Mouse (Mus musculus) forelimb bud, embryonic 11.5 days (tissue): ENCODE data around the gene Osbpl6.

Experiments used
- DNase-seq: peaks from one replicate; pipeline ENCODE4 v3.0.0-alpha.2; 2012; ENCODE audit warnings: low read depth, low spot score

Gene Osbpl6

DNA sequence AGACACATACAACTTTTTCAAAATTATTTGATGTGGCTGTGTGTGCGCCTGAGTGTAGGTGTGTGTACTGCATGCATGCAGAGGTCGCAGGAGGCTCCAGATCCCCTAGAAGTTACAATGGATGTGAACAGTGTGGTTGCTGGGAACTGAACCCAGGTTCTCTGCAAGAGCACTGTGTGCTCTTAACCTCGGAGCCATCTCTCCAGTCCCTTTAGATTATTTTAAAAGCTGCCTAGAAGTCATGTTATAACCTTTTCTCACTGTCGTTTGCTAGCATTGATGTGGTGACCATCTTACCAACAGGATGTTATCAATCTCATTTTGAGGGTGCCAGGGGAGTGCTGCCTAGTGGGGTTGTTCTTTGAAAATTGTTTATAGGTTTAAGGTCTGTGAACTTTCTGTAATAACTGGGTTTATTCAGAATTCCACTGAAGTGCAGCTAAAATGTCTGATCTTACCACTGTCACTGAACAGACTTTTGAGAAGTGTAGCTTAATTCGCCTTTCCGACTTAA lies 15.2 kb downstream of the Osbpl6 start:
- no peak for DNase-seq

DNA sequence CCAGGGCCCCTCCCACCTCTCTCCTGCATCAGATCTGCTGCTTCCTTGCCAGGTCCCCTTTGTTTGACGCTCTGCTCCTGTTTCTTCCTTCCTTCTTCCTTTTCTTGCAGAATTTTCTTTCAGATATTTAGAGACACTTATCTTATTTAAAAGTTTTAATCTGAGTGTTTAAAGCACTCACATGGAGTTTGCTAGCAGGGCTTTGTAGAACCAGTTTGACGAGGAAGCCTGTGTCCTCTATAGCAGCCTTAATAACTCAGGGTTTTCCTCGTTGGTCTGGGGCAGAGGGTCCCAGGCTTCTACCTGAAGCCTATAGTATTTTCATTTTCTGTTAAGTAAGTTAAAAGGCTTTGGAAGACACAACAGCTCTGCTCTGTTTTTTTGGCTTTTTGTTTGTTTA lies 20.5 kb downstream of the Osbpl6 start:
- no peak for DNase-seq

DNA sequence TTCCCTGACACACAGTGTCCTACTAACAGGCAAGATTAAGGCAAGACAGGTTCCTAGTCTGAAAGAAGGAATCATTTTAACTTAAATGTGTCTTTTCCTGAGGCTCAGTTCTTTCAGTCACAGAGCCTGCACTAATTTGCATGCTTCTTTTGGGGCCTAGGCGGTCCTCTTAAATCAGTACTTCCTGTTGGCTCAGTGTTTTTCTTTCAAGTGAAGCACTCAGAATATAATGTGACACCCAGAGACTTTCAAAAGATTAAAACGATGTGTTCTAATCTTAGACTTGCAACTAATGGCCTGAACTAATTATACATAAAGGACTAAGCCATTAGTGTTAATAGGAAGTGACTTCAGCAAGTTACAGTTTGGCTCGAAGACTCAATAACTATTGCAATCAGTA lies 23.0 kb downstream of the Osbpl6 start:
- no peak for DNase-seq

DNA sequence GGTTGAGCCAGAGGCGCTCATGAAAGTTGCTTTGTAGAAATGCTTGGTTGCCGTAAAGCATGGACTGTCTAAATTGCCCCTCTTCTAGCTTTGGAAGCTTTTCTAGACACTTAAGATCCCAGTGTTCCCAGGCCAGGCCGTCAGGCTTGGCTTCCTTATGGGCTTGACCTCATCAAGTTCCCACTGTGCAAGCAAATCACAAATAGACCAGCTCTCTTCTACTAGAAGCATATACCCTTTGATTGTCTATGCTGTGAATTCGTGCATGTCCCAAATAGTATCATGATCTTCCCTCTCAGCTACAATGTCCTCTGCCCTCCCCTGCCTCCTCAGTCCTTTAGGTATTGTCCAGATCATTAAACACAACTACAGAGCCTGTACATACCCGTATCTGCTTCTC lies 23.5 kb downstream of the Osbpl6 start:
- DNase-seq = no peak

DNA sequence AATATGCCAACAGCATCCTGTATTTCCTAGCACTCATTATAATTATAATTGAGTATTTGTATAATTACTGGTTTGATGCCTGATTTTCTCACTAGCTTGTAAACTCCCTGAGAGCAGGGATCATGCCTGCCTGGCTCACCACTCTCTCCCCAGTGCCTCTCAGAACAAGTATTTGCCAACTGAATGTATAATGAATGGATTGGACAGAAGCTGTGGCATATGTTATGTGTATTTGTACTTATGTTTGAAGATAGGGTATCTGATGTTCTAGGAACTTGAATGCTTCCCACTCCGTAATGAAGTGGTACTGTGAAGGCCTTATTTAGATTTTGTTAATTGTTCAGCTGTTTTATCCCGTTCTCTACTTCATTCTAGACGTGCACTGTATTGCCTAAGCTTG lies 24.2 kb downstream of the Osbpl6 start:
- DNase-seq = no peak

DNA sequence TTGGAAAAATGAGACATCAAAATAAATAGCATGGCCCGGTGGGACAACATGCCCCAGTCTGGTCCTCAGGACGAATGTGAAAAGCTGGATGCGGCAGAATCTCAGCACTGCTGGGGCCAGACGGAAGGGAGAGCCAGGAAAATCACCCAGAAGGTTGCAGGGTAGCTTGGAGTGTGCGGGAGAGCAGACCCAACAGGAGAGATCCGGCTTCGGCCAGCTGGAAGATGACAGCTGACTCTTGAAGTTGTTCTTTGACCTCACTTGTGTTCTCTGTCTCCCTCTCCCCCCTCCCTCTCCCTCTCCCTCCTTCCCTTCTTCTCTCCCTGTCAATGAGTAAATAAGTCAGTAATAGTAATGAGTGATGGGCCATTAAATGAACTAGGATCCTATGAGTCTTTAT lies 27.9 kb downstream of the Osbpl6 start:
- DNase-seq = no peak

DNA sequence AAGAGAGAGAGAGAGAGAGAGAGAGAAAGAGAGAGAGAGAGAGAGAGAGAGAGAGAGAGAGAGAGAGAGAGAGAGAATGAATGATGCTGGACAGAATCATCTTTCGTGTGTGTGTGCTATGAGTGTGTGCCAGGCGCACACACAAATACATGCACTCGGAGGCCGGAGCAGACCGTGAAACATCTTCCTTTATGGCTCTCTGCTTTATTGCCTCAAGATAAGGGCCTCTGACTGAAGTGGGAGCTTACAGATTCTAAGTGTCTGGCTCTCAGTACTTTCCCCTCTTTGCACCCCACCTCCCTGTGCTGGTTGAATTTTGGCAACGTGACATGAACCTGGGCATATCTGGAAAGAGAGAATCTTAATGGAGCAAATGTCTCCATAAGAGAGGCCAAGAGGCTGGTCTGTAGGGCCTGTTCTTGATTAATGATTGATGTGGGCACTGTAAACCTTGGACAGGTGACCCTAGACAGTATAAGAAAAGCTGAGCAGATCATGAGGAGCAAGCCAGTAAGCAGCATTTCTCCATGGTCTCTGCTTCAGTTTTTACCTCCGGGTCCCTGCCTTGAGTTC lies 29.4 kb downstream of the Osbpl6 start:
- no peak for DNase-seq

DNA sequence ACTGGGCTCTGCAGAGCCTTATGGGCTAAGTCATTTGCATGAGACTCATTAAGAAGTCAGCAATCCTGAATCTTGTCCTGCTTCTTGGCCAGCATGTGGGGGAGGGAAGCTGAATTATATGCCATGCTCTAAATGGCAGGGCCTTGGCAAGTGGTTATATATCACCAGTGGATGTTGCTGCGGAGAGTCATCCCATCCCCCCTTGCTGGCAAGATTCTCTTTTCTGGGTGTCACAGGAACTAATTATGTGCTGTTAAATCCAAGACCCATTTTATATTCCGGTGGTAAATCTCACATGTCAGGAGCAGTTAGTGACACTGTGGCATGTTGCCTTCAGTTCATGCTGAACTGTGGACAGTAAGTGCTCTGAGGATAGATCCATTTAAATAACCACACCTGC lies 31.1 kb downstream of the Osbpl6 start:
- DNase-seq = no peak

DNA sequence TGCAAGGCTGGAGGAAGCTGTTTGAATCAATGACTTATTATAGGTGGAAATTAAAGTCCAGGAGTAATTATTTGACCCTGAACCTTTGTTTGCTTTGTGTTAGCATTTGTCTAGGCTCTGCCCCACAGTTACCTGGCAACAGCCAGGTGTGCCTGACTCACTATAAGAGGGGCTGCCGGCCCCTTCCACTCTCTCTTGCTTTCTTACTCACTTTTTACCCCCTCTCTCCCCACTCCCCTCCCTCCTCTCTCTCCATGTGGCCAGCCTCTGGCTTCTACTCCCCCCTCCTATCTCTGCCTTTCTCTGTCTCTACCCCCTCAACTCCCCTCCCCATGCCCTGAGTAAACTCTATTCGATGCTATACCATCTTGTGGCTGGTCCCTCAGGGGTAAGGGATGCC lies 33.2 kb downstream of the Osbpl6 start:
- no peak for DNase-seq

DNA sequence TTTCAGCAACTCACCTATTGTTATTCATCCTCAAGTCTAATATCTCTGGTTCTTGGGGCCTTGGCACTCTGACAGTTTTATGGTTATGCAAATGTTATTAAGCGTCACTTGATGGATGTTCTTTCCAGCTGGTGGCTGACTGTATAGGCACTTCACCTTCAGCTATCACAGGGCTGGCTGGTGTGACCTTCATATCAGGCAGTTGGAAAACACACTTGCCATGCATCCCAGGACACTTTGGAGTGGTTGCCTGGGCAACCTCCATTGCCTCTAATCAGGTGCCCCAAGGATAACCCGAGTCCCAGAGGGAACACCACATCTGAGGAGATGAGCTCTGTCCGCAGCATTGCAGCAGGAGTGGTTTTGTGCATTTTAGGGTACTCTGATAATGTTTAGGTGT lies 35.8 kb downstream of the Osbpl6 start:
- no peak for DNase-seq

DNA sequence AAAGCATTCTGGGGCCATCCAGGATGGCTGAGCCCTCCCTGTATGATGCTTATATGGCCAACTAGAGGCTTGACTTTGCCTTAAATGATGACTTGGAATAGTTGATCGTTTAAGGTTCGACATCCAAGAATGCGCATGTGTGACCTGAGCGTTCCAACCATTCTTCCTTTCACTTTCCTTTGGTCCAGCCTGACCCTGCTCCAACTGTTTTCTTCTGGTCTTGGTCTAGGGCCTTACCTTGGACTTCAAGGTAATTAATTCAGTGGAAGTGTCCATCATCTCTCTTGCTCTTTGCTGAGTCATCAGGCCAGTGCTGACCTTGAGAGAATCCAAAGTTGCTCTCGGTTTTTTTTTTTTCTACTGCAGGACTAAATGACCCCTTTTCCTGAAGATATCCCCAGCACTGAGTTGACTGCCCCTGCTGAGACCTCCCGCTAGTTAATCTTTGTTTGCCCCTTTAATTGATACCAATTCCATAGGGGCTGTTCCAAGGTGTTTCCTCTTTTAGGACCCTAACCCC lies 43.6 kb downstream of the Osbpl6 start:
- DNase-seq = no peak

DNA sequence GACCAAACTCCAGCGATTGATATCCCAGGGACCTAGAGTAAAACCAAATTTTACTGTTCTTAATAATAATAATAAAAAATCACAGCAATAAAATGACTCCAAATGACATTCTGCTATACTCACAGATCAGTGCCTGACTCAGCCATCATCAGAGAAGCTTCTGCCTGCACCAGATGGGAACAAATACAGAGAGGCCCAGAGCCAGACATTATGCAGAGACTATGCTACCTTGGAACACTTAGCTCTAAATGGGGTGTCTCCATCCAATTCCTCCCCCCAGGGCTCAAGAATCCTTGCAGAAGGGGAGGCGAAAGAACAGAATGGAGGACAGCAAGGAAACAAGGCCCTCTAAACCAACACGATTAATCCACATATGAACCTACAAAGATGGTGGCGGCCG lies 60.4 kb downstream of the Osbpl6 start:
- DNase-seq = no peak

DNA sequence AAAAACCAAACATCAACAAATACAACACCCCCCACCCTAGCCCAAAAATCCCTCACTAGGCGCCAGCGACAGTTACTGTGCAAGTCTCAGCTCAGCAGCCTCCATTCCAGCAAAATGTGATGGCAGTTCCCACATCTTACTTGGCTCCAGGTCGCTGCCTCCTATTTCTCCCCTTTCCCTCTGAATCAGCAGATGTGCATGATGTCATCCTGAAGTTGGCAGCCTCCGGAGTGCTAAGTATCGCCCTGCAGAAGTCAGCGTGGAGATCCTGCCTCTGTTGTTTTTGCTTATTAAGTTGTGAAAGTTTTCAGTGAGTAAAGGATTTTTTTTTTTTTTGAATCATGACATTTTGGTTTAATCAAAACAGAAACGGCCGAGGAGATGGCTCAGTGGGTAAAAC lies 61.9 kb downstream of the Osbpl6 start:
- no peak for DNase-seq

DNA sequence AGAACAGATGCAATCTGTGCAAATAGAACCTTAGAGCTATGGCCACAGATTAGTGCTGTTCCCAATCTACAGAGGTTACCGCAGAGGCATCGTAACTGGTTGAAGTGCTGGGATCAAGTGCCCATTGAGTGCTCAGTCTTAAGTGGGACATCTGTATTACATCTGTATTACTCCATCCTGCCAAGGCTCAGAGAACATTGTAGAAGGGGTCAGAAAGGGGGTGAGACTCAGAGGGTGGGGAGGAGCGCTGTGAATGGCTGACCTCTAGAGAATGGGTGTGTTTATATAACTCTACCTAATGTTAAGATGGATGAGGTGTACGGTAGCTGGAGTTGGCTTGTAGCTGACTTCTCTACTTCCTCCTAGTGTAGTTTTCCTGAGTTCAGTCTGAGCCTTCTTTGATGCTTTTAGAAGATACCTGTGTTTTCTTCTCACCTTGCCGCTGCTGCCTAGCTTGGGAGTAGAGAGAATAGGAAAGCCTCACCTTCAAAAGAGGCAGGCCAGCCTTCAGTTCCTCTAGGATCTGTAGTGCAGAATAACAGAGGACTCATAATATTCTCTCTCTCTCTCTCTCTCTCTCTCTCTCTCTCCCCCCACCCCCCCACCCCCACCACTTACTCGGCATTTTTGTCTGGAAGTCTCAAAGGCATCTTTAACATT lies 62.9 kb downstream of the Osbpl6 start:
- DNase-seq = no peak

DNA sequence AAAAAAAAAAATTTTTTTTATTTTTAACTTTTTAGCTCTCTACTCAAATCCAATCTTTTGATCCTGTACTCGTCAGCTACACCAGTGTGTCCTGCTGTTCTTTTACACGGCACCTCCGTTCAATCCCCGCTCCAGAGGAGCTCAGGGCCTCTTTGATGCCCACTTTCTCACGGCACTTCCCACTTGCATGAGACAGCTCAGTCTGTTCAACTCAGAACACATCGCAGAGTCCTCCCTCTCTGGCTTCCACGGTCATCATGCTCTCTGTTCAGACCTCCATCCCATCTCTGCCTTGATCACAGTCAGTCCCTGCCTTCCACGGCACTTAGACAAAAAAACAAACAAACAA lies 63.4 kb downstream of the Osbpl6 start:
- no peak for DNase-seq

DNA sequence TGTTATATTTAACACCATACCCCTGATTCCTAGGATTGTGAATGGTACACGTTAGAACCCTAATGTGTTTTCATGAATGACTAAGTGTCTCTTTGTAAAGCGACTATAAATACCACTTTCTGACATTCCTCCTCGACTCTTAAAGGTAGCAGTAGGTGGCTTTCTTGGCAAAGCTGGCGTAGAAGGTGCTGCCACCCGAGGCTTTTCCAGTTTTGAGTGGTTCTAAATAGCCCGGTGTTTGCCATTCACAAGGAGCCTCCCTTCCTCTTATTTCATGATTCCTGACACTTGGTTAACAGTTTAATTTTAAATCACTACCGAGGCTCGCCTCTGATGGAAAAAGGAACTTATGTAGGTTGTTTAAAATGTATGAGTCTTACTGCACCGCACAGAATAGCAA lies 64.1 kb downstream of the Osbpl6 start:
- DNase-seq = no peak

DNA sequence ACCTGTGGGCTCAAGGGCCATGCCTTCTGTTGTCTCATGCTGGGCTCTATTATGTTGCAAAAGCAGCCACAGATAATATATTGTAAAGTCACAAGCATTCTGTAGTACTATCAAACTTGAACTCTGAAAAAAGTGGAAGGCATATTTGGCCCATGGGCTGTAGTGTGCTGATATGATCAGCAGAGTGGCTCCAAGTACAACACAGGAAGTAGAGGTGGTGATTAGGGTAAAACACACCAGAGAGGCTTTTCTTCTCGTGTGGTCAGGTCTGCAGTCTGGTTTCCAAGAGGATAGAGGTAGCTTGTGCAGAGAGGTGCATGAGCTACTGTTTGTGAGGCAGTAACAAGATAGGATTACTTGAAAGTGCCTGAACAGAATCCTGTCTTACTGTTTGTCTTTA lies 69.5 kb downstream of the Osbpl6 start:
- no peak for DNase-seq

DNA sequence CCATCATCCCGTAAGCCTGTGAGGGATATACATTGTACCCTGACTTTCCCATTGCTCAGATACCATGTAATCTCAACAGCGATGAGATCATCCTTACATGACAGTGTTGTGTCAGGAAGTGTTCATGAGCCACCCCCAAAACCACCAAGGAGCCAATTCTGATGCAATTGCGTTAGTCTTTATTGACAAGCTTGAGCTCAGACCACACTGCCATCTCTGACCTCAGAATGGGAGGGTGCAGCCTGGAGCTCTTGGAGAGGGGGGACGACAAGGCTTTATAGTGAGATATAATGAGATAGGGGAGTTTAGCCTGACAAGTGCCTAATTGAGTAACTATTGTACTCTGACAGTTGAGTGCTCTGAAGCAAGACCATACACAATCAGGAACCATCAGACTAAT lies 82.5 kb downstream of the Osbpl6 start:
- DNase-seq = no peak

DNA sequence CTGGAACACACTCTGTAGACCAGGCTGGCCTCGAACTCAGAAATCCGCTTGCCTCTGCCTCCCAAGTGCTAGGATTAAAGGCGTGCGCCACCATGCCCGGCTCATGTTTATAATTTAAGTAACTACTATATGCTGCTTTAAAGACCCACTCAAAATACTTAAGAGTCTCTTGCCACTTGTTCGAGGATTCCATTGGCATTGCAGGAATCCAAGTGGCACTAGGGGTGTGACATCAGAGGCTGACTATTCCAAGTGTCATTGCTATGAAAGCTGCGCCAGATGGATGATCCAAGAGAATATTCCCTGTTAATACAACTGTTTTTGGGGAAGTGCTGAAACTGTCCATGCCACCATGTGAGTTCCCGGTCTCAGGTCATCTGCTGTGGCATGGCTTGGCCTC lies 83.9 kb downstream of the Osbpl6 start:
- no peak for DNase-seq

DNA sequence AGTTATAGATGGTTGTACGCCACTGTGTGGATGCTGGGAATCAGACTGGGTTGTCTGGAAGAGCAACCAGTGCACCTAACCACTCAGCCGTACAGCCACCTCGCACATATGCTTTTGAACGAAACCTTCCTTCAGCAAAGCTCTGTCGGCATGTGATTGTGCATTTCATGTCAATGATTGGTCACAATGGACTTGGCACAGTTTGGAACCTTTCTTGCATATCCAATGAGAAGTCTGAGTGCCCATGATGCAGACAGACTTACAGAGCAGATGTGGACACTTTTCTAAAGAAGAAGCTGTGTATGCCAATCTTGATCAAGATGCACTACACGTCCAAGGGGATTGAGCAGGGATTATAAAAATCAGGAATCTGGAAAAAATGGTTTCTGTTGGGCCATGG lies 85.1 kb downstream of the Osbpl6 start:
- DNase-seq = no peak

DNA sequence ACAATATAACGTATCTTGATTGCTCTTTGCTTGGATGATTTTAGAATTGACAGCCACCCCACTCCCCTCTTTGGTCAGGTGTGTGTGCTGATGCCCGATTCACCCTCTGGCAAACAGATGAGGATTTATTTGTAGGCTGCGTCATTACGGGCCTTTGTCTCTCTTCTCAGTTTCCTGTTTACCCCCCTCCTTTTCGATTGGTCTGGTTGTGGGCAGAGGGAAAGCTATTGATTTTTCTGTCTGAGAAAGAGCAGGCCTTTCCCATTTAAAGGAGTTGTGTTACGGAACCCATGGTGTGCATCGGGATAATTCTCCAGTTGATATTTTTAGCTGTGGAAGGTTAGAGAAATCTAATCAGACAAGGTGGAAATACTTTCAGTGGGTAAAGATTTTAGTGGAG lies 85.9 kb downstream of the Osbpl6 start:
- DNase-seq = no peak

DNA sequence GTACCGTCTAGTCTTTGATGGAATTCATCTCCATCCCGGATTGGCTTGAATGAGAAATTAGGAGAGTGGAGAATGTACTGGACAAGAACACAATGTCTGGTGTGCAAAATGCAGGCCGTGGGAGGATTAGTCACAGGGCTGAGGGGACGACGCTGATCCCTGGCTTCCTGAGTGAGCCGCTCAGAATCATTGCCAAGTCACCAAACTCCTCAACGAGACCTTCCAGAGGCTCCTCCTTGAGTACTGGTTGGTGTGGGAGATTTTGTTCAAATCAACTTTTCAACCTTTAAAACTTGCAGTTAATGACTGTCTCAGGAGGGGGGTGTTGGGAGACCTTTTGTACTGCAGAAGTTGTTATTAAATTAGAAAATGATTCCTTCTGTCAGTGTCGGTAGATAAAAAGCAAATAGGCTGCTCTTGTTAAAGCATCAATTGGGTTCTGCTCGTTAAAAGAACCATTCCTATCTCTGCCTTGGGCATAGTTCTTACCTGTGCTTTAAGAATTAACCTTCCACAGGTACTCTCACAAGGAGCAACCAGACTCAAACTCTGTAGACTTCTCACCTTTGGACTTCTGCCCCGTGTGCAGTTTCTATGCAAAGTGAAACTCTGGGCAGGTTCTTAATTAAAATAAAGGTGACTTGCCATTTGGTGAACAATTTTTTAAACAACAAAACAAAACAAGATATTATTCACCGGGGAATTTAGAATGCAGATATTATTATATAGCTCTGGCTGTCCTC lies 89.9 kb downstream of the Osbpl6 start:
- DNase-seq = no peak

DNA sequence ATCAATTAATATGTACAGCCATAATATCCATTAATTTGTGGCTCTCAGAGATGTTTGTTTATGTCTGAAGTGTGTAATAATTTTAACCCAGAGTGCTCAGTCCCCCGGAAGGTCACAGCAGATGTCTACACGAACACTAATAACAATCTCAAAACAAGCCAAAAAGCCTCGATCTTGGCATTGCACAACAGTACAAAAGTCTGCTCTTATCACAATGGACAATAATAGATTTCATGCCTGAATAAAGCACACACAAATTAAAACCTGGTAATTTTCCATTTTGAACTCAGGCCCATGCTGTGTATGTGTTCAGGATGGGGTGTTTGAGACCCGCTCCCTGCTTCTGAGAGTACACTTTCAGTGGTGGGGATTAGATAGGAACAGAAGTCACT lies 90.4 kb downstream of the Osbpl6 start:
- no peak for DNase-seq
